Mouse (Mus musculus): ENCODE results near the gene Caskin2. TPM values are rescaled to one million over a fixed set of nuclear protein-coding genes. Genes with fewer than 3 reads are reported as not detected.

Caskin2 gene
- polyA plus RNA-seq, 1 experiment: 5.6 TPM

DNA sequence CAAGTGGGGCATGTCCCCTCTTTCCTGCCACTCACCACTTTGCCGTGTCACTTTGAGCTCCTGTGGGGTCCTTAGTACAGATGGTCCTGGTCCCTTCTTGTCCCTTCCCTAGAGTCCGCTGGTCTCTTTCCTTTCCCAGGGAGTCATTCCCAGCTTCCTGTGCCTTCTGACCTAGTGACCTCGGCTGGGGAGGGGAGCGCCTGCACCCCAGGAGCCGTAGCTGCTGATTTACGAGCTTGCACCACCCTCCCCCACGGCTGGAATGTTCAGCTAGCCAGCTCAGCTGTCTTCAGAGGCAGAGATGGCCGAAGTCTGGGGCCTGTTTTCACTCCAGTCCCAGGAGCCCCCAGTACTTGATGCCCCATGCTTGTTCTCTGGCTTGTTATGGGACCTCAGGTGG is 19.1 kb upstream of the Caskin2 start:
- H3K4me1 ChIP-seq (ENCODE audit: control insufficient read depth, insufficient read depth, low read length): no peaks in the 10 kb centered on the region
- H3K27ac ChIP-seq (ENCODE audit: insufficient read depth, low read depth, low read length): no peak overlapping the region
- no peak overlapping the region for H3K4me3 ChIP-seq (ENCODE audit: insufficient read depth, low read length)
- TF ChIP-seq CTCF (IDR thresholded peaks at IDR 0.05; ENCODE audit: low read depth, low read length) (no peak), POLR2A (IDR thresholded peaks at IDR 0.05; ENCODE audit: borderline replicate concordance, low read depth, low read length) (no peak)

DNA sequence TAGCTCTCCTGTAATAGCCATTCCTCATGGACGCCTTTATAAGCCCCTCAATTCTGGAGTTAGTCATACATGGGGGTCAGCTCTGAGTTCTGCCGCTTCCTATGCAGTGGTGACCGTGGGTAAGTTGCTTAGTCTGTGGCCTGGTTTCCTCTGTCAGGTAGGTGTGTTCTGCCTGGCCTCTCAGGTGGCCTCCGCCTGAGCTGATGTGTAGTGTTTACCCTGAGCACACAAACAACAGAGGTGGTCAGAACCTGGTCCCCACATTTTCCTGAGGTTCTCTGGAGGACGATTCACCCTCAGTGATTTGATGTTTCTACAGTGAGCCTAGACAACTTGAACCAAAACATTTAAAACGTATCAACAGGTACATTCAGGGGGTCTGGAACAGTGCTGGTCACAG is 18.6 kb upstream of the Caskin2 start:
- no peak overlapping the region for H3K4me3 ChIP-seq (ENCODE audit: insufficient read depth, low read length)
- H3K27ac ChIP-seq (ENCODE audit: insufficient read depth, low read depth, low read length): no peak overlapping the region
- H3K4me1 ChIP-seq (ENCODE audit: control insufficient read depth, insufficient read depth, low read length): no peaks in the 10 kb centered on the region
- TF ChIP-seq POLR2A (IDR thresholded peaks at IDR 0.05; ENCODE audit: borderline replicate concordance, low read depth, low read length) (no peak), CTCF (IDR thresholded peaks at IDR 0.05; ENCODE audit: low read depth, low read length) (no peak)

DNA sequence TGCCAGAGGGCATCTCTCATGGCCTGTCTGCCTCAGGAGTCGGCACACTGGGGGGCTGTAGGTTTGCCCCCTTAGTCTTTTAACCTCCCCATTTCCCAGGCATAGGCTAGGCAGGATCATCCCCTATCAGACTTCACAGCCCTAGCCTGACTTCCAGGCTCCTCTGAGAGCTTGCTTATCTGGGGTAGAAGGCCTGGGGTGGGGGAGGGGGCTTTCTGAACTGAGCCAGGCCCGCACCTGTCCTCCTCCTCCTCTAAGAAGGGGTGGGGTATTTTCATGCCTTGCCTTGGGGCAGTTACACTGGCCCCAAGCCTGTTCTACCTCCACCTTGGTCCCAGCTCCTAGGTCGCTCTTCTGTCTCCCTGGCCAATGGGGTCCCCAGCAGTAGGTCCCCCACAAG is 18.1 kb upstream of the Caskin2 start:
- TF ChIP-seq CTCF (IDR thresholded peaks at IDR 0.05; ENCODE audit: low read depth, low read length) (no peak), POLR2A (IDR thresholded peaks at IDR 0.05; ENCODE audit: borderline replicate concordance, low read depth, low read length) (no peak)
- Histone ChIP-seq H3K4me1 (ENCODE audit: control insufficient read depth, insufficient read depth, low read length) (no peaks in the 10 kb centered on the region), H3K27ac (ENCODE audit: insufficient read depth, low read depth, low read length) (no peak overlapping the region), H3K4me3 (ENCODE audit: insufficient read depth, low read length) (no peak overlapping the region)

DNA sequence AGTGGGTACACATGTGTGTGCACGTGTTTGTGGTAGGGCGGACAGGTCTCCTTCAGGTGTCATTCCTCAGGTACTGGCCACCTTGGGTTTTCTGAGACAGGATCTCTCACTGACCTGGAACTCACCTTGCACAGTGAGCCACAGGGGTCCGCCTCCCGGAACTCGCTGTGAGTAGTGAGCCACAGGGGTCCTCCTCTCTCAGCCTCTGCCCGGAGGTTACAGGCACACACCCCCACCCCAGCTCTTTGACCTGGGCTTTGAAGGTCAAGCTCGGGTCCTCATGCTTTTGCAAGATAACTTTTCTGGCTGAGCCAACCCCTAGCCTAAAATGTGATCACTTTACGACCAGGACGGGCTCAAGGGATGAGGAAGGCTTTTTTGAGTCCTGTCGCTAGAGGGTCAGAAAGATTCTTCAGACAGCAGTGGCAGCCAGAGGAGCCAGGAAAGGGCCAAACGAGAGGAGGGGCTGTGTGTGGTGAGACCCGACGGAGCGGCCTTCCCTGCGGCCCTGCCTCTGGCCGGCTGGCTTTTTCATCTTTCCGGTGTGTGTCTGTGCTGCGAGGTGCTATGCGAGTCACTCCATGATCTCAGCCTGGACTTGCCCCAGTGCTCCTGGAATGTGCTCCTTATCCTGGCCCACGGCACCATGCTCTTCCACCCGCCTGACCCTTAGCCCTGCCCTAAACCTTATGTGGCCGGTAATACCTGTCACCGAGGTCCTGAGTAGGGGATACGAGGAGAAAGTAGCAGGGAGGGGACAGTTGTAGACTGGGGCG is 17.3 kb upstream of the Caskin2 start:
- Histone ChIP-seq H3K27ac (ENCODE audit: insufficient read depth, low read depth, low read length) (no peak overlapping the region), H3K4me1 (ENCODE audit: control insufficient read depth, insufficient read depth, low read length) (no peaks in the 10 kb centered on the region), H3K4me3 (ENCODE audit: insufficient read depth, low read length) (no peak overlapping the region)
- no peak for TF ChIP-seq POLR2A (IDR thresholded peaks at IDR 0.05; ENCODE audit: borderline replicate concordance, low read depth, low read length)

DNA sequence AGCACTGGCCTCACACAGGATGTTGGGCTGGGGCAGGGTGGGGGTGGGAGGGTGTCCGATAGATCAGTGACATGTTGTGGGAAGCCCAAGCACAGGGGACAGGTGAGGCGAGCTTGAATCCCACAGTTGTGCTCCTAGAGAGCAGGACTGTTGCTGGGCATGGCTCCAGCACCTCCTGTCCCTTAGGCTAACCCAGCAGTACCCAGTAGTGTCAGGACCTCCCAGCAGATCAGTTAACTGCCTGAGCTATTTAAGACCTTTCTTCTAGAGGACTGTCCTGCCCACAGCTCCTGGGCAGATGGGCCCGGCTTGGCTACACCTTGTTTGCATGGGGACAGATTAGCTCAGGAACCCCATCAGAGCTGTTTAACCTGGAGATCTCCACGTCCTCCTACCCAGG is 15.6 kb upstream of the Caskin2 start:
- Histone ChIP-seq H3K4me1 (ENCODE audit: control insufficient read depth, insufficient read depth, low read length) (0 out of 2 replicates have a peak, but pooled peaks cover 3% of the 10 kb centered on the region), H3K4me3 (ENCODE audit: insufficient read depth, low read length) (no peak overlapping the region), H3K27ac (ENCODE audit: insufficient read depth, low read depth, low read length) (no peak overlapping the region)
- no peak for TF ChIP-seq POLR2A (IDR thresholded peaks at IDR 0.05; ENCODE audit: borderline replicate concordance, low read depth, low read length)

DNA sequence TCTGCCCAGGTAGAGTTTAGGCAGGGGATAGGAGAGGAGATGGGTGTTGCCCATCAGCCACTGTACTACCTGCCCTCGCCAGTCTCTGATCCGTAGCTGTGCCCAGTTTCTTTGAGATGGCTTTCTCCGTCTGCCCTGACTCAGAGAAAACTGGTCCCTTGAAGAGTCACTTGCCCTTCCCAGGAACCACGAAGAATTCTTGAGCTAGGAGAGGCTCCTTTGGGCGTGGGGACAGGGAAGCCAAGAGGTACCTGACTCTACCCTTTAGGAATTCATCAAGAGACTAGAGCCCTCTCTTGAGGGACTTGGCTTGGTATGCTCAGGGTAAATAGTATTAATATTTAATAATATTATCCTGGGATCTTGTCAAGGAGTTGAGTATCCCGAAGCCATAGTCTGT is 14.2 kb upstream of the Caskin2 start:
- Histone ChIP-seq H3K27ac (ENCODE audit: insufficient read depth, low read depth, low read length) (no peak overlapping the region), H3K4me3 (ENCODE audit: insufficient read depth, low read length) (no peak overlapping the region), H3K4me1 (ENCODE audit: control insufficient read depth, insufficient read depth, low read length) (peaks cover 7% of the 10 kb centered on the region)
- TF ChIP-seq POLR2A (IDR thresholded peaks at IDR 0.05; ENCODE audit: borderline replicate concordance, low read depth, low read length) (no peak), CTCF (IDR thresholded peaks at IDR 0.05; ENCODE audit: low read depth, low read length) (no peak)

DNA sequence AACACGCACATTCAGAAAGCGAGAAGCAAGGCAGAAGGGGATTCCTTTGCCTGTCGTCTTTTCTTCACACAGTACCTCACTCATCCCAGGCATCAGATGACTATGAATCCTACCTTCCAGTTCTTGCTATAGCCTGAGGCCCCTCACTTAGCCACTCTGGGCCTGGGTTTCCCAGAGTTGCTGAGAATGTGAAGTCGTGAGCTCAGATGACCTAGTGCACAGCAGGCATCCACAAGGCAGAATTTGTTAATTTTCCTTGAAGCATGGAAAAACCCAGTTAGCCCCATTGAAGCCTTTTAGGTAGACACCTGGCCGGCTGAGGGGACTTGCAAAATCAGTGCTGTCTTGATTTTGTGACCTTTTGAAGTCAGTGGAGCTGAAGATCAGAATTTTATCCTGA is 13.0 kb upstream of the Caskin2 start:
- TF ChIP-seq POLR2A (IDR thresholded peaks at IDR 0.05; ENCODE audit: borderline replicate concordance, low read depth, low read length) (no peak), CTCF (IDR thresholded peaks at IDR 0.05; ENCODE audit: low read depth, low read length) (no peak)
- Histone ChIP-seq H3K4me3 (ENCODE audit: insufficient read depth, low read length) (no peak overlapping the region), H3K27ac (ENCODE audit: insufficient read depth, low read depth, low read length) (no peak overlapping the region), H3K4me1 (ENCODE audit: control insufficient read depth, insufficient read depth, low read length) (peaks cover 7% of the 10 kb centered on the region)

DNA sequence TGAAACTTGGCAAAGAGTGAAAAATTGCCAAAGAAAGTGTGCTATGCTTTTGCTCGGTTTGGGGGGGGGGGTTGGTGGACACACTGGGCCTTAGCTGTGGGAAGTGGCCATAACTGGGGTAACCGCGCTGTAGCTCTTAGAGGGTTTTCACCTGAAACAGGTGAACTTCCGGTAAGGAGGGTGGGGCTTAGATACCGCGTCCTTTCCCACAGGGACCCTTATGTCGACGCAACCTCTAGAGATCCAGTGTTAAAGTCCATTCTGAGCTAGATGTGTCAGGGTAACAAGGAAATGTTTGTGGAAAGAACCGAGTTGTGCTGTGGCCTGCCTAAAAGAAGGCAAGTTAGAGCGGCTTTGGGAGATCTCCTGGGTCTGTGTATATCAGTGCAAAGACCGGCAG is 11.4 kb upstream of the Caskin2 start:
- Histone ChIP-seq H3K27ac (ENCODE audit: insufficient read depth, low read depth, low read length) (no peak overlapping the region), H3K4me3 (ENCODE audit: insufficient read depth, low read length) (peak overlapping the region; percentile 81), H3K4me1 (ENCODE audit: control insufficient read depth, insufficient read depth, low read length) (peaks cover 13% of the 10 kb centered on the region)
- TF ChIP-seq CTCF (IDR thresholded peaks at IDR 0.05; ENCODE audit: low read depth, low read length): no peak
- TF ChIP-seq POLR2A (IDR thresholded peaks at IDR 0.05; ENCODE audit: borderline replicate concordance, low read depth, low read length): no peak

DNA sequence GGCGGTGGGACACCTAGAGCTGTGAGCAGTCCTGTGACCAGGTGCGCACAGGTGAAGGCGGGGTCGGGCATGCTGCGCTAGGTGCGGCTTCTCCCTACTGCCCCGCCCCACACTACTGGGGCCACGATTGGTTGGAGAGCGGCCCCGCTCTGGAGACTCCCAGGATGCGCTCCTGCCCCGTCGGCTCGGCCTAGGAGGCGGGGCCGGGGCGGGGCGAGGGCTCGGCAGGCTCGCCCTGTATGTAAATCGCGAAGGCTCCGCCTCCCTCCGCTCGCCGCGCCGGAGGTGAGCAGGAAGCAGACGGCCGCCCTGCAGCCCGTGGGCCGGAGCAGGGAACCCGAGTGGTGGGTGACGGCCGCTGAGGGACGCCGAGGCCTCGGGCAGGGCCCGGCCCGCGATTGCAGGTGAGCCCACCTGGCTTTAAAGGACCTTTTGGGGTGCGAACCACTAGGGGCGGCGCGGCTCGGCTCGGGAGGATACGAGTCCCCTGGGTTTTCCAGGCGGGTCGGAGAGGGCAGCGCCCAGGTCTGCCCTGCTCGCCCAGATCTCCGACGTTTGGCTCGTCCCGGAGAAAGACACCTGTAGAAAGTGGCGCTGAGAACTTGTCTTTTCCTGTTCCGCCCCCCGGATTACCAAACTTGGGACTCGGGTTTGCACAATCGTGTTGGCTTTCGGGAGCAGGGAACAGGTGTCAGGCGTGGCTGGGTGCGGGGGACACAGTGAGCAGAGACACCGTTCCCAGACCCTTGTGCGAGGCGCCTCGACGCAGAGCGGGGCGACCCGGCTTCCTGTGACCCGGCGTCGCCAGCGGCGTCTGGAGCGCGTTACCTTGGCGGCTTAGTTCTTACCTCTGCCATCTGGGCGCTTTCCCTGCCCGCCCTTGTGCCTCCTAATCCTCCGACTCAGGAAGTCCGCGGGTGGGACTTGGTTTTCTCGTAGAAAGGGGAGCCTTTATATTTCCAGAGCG is 10.6 kb upstream of the Caskin2 start, which contains the start of gene Llgl2:
TSS of gene Llgl2 (plus strand) at position 276 of the 967 bp plus-strand sequence.
- TF ChIP-seq CTCF (IDR thresholded peaks at IDR 0.05; ENCODE audit: low read depth, low read length): no peak; the same call in 1 of the 2 replicates
- no peak for TF ChIP-seq POLR2A (IDR thresholded peaks at IDR 0.05; ENCODE audit: borderline replicate concordance, low read depth, low read length)
- H3K27ac ChIP-seq (ENCODE audit: insufficient read depth, low read depth, low read length): no peak within 1 kb of the TSS
- peaks cover 13% of the 10 kb centered on the region for H3K4me1 ChIP-seq (ENCODE audit: control insufficient read depth, insufficient read depth, low read length)
- H3K4me3 ChIP-seq (ENCODE audit: insufficient read depth, low read length): peak within 1 kb of the TSS; percentile 81

DNA sequence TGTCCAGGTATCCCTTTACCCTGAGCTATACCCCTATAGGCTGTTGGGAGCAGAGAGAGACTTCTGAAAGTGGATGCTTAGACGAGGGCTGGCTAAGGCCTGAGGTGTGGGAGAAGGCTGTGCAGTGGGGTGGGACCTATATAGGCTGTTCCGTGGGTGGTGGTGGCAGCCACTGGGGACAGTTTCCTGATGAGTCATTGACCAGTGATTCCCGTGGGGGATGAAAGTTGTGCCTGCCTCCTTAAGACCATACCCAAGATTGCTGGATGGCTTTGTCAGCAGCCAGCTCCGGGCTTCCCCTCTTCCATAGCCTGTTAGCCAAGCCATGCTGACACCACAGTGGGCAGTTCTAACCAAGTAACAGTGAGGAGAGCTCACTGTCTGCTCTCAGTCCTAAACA is 7.6 kb upstream of the Caskin2 start:
- H3K4me1 ChIP-seq (ENCODE audit: control insufficient read depth, insufficient read depth, low read length): peaks cover 14% of the 10 kb centered on the region

More for the DNA sequence above, 7.6 kb upstream of the Caskin2 start:
- no peak overlapping the region for H3K4me3 ChIP-seq (ENCODE audit: insufficient read depth, low read length)
- no peak for TF ChIP-seq CTCF (IDR thresholded peaks at IDR 0.05; ENCODE audit: low read depth, low read length)
- no peak for TF ChIP-seq POLR2A (IDR thresholded peaks at IDR 0.05; ENCODE audit: borderline replicate concordance, low read depth, low read length)
- H3K27ac ChIP-seq (ENCODE audit: insufficient read depth, low read depth, low read length): no peak overlapping the region
